Mouse (Mus musculus) urinary bladder, adult 2 months (tissue): ENCODE measurements around the gene Lemd2. TPM values are rescaled to one million over a fixed set of nuclear protein-coding genes. Genes with fewer than 3 reads are reported as not detected.

Source experiments
- DNase-seq: peaks from one replicate; pipeline ENCODE4 v3.0.0; 2022; ENCODE audit warnings: low spot score
- polyA plus RNA-seq: library from polyadenylated mRNA; depleted of rRNA; stranded (reverse); fragments of >200 nt; gene quantifications from 2 replicates; pipeline ENCODE4 v1.2.3, GENCODE M21; 2012

Gene Lemd2
- polyA plus RNA-seq, 1 experiment: 65.6 TPM

- no peak for DNase-seq
Observed at GRCm38 (mm10) chr17:27227258-27227657, 23.0 kb upstream of the Lemd2 start.

- no peak for DNase-seq
Observed at GRCm38 (mm10) chr17:27226701-27227100, 22.4 kb upstream of the Lemd2 start.

DNA sequence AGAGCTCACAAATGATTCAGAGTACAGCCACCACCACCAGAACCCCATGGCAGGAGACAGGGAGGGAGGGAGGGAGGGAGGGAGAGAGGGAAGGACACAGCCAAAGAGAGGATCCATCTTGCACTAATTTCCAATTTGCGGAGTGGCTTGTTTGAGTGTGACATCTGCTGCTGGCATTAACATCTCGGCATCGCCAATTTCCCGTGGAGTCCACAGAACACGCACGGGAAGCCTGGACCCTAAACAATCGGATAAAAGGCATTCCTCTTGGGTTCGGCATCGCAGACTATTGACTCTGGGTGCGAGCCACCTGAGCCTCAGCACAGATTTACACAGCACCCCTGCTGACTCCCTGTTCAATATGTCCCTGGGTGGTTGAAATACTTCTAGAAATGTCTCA, 21.5 kb upstream of the Lemd2 start:
- DNase-seq: no peak

DNA sequence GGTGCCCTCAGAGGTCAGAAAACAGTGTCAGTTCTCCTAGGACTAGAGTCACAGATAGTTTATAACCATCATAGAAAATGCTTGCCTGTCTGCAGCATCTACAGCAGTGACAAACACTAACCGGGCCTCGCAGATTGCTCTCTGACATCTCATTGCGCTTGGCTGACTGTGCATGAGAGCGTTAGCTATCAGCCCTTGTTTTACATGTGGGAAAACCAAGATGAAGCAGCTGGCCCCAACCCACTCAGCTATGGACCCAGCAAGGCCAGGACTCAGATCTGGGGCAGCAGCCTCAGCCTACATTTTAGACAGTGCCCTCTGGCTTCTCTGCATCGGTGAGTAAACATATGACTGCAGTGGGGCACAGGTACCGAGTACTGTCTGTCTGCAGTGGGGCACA, 19.6 kb upstream of the Lemd2 start:
- no peak for DNase-seq

GRCm38 (mm10) chr17:27221562-27221961, 17.3 kb upstream of the Lemd2 start:
- DNase-seq: no peak

- no peak for DNase-seq
Observed at GRCm38 (mm10) chr17:27218916-27219315, 14.6 kb upstream of the Lemd2 start.

GRCm38 (mm10) chr17:27218364-27218763, 14.1 kb upstream of the Lemd2 start:
- no peak for DNase-seq

- DNase-seq: no peak
Observed at GRCm38 (mm10) chr17:27212768-27213525, 8.7 kb upstream of the Lemd2 start.

- DNase-seq: no peak
Observed at GRCm38 (mm10) chr17:27212006-27212405, 7.7 kb upstream of the Lemd2 start.

DNA sequence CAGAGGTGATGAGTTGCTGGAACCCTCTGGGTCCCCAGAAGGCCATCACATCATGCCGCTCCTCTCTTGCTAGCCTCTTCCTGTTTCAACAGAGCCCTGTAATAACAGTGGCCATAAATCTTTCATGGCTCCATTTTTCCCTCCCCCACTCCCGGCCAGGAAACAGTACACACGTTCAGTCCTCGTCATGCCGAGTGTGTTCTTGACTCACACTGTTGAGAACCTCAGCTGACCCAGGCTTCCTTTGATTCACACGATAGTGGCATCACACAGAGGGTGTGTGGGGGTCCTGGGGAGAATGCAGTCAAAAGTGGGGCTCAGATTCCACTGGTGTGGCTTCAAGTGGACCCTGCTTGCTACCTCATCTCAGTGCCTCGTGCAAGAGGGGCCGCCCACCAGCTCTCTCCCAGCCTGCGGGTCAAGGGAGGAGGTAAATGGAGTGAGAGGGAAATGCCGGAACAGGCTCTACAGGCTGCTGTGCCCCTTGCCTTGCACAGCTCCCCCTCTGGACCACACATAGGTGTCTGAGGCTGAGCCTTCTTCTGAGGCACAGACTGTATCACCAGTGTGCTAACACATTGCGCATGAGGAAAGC, 2.9 kb upstream of the Lemd2 start:
- DNase-seq: no peak

- DNase-seq: no peak
Observed at GRCm38 (mm10) chr17:27203358-27204074, 753 bp downstream of the Lemd2 start.

GRCm38 (mm10) chr17:27202919-27203357, 1.3 kb downstream of the Lemd2 start:
- DNase-seq: no peak

DNA sequence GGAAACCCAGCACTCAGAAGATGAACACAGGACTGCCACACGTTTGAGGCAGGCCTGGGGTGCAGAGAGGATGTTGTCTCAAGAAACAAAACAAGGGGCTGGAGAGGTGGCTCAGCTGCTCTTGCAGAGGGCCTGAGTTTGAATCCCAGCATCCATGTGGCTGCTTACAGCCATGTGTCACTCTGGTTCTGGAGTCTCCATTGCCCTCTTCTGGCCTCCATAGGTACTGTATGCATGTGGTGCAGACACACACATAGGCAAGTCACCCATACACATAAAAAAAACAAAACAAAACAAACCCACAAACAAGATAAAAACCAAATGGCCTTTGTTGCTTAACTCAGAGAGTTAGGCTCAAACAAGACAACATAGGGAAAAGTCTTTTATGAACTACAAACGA, 2.3 kb downstream of the Lemd2 start:
- no peak for DNase-seq

DNA sequence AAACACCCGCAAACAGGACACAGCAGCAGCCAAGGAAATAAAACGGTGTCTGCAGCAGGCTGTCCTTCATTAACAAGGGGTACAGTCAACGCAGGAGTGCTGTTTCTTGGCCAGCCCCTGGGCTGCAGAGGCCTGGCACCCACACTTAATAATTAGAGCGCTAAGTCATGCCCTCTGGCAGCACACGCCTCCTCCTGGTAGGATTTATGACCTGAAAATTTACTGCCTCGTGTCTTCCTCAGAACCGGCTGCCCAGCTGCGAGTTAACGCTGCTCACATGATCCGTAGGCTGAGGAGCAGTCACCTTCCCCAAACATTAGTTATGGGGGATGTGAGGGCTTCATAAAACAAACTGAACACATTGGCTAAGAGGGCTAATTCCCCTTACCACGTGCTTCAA, 3.5 kb downstream of the Lemd2 start:
- no peak for DNase-seq

GRCm38 (mm10) chr17:27199864-27200263, 4.4 kb downstream of the Lemd2 start:
- DNase-seq: no peak

- no peak for DNase-seq
Observed at GRCm38 (mm10) chr17:27199205-27199604, 5.1 kb downstream of the Lemd2 start.

DNA sequence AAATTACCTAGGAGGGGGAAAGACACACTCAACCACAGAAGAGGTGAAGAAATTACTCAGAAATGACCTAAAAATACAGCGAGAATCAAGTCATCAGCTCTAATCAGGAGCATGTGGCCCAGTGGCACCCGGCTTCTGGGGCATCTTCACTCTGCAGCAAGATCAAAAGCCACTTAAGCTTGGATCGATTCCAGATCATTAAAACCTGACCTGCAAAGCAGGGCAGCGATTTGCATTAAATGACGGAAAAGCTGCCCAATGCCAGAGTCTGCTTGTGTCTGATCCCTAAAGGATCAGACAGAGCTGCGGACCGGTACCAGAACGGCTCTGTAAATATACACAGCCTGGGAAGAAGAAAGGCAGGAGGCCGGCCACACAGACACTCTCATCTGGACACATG, 8.1 kb downstream of the Lemd2 start:
- no peak for DNase-seq

- no peak for DNase-seq
Observed at GRCm38 (mm10) chr17:27194258-27195185, 9.7 kb downstream of the Lemd2 start.

- no peak for DNase-seq
Observed at GRCm38 (mm10) chr17:27191804-27192203, 12.5 kb downstream of the Lemd2 start.

DNA sequence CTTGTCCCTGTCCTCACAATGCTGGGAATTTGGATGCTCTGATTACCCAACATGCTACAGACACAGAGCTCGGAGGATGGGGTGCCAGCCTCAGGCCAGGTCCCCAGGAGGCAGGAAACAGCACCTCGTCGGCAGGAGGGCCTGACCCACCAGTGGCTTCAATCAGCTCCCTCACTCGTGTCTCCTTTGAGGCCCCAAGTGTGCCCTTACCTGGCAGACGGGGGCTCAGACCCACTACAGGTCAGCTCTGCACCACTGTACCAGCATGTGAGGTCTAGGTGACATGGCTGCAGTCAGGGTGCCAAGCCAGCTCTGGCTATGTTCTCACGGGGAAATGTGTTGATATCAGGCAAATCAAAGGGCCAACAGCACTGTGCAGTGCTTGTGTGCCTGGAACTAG, 13.1 kb downstream of the Lemd2 start:
- DNase-seq: no peak

DNA sequence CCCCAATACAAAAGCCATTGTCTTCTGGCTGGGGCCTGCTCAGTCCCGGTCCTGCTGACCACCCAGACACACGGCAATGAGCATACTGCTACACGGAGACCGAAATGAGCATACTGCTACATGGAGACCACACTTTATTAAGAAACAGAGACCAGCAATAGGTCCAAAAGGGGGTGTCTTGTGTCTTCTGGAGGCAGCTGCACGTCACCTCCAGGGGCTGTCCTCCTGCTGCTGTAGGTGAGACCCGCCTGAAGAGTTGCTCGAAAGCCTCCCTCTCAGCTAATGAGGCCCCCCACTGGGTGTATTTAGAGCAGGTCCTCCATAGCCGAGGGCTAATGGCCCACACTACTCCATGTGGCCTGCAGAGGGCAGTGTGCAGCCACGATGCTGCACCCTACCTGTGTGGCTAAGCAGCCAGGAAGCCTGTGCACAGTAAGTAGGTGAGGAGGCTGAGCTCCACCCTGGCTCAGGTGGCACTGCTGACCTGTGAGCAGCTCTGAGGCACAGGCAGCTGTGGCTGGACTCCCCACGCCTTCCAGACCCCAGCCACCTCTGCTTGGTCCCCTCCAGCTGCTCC, 14.5 kb downstream of the Lemd2 start:
- DNase-seq: no peak
